Mouse (Mus musculus) thymus, postnatal 10 days (tissue): ENCODE data around the gene Olfr1145.

Experiments
- DNase-seq, 2 experiments: peaks; one replicate each; pipeline ENCODE4 v3.0.0; 2021; ENCODE audit warnings: low spot score in 2 of 2

Gene Olfr1145

DNA sequence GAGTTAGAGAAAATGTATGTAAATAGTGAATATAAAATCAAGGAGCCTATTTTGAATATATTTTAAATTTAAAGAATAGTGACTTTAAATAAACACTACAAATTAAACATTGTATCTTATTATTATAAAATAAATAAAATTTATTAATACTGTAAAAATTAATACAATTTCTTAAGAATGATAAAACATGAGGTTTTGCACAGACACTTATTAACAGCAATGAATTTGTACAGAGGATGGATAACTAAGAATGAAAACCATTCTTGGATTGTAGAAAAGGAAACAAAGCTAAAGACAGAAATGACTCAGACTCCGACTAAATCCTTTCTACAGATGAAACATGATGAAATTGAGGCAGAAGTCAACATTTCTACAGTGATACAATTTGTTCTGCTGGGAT, at the start of gene Olfr1145:
Gene Olfr1145 (plus strand): TSS at position 301 of the 400 bp plus-strand sequence.
- DNase-seq = no peak

DNA sequence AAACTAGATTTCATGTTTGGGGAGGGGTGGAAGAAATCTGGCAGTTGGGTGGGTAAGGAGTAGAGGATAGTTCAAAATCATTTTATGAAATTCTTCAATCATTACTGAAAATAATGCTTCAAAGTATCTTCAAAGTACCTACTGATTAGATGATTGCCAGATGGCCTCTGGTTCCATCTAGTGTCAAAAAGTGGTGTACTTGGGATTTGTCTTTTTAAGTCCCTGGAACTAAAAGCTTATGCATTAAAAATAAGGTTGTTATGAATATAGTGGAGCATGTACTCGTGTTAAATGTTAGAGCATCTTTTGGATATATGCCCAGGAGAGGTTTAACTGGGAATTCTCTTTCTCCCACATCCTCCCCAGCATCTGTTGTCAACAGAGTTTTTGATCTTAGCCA, 33.5 kb upstream of the Olfr1145 start:
- DNase-seq = no peak

DNA sequence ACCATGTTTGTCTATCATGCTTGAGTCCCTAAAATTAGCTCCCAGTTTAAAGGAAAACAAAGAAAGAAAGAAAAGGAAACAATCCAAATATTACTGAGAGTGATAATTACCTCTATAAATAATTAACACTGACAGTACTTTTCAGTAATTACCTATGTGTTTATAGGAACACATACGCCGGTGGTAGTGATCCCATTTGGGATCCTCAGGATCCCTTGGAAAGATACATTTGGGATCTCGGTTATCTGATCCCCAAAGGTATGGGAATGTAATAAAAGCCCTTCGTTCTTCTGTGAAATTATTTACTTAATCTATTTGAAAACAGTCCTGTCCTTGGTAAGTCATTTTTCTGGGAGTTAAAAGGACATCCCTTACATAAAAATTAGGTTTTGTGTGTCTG, 30.4 kb upstream of the Olfr1145 start, which contains the start of gene Olfr152:
Gene Olfr152 (plus strand): TSS at position 301 of the 400 bp plus-strand sequence.
- no peak for DNase-seq

GRCm38 (mm10) chr2:87800292-87800691, 9.3 kb upstream of the Olfr1145 start, which contains the start of gene Olfr1143:
Gene Olfr1143, plus strand, starts transcription at chr2:87800592.
- DNase-seq = no peak

DNA sequence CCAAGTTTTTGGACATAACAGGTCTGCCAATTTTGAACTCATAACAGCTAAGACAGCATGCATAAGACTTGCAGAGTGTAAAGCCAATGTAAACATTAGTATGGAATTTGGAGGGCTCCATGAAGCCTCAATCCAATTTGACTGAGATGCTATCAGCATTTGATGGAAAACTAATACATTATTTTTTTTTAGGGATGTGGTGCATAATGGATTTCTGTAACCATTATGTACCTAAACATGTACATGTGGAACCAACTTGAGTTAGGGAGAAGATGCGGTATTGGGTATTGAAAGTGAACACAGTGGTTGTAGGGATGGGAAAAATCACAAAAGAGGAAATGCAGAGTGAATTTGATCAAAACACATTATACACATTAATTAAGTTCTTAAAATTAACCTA, 20.6 kb downstream of the Olfr1145 start, which contains the start of gene Olfr1148:
Gene Olfr1148 (plus strand): TSS at position 301 of the 400 bp plus-strand sequence.
- DNase-seq = no peak

DNA sequence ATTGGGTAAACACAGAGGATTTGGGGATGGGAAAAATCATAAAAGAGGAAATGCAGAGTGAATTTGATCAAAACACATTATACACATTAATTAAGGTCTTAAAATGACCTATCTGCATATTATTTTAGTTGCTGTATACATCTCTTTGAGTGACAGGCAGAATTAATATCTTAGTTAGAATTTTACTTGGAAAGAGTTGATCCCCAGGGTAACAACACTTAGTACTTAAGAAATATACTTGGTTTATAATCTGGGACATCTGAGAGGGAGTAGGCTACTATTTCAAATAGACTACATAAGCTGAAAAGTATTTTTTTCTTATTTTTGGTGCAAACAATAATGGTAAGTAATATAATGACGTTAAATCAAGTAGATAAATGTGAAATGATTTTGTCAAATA, 34.1 kb downstream of the Olfr1145 start, which contains the start of gene Olfr1150-ps1:
Gene Olfr1150-ps1 (plus strand): TSS at position 301 of the 400 bp plus-strand sequence.
- DNase-seq = no peak

GRCm38 (mm10) chr2:87855562-87855961, 45.9 kb downstream of the Olfr1145 start, which contains the start of gene Olfr1151:
Gene Olfr1151, plus strand, starts transcription at chr2:87855862.
- no peak for DNase-seq
